ENCODE assay signal across 9 mouse cellular contexts in the genomic region with DNA sequence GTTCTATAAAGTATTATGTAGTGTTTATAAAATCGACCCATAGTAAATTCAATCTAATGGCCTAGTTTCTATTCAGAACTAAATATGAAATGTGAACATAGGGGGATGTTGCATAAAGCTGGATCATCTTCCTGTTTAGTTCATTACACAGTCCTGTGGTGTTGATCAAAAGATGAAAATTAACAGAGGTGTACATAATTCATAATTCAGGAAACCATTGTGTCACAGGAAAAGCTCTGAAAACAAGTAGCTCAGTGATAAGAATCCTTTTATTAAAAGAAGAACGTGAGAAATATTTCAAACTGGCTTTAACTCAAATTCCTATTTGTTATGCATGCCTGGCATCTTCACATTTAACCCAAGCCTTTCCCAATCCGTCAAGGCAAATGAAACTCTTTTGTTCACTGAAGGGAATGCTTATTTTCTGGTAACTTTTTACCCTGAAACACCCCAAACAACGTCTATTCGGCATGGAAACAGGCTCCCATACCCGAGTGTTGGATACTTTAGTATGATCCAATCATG.
DNase-seq lines count a peak whose midpoint lies in the region; ATAC-seq and TF ChIP-seq lines count a peak whose summit lies in the region.
"Had no signal": no experiment of that assay in that cellular context is flagged by ENCODE, and none has a peak within 500 bp of the region (broad histone marks: within the 10 kb centered on the region; RNA-seq: fewer than 3 reads in every experiment).

No protein-coding gene starts in this region.

- H3K27ac ChIP-seq in heart, embryonic 13.5 days (replicated peaks): peak overlapping the region; percentile 91
- H3K27ac ChIP-seq in lung, embryonic 15.5 days: peak overlapping the region; percentile 54

- DNase-seq in heart, adult 18-20 months: no peak
- DNase-seq in lung, adult 18-20 months: no peak
- DNase-seq in adrenal gland, adult 18-20 months (ENCODE audit: low spot score in 2 of 2): no peak
- no peak for DNase-seq in spleen, postnatal 10 days (ENCODE audit: low spot score in 2 of 2)
- DNase-seq: adrenal gland, postnatal 25 days had no signal

- peak overlapping the region; percentile 59 for H3K4me2 ChIP-seq in heart, embryonic 13.5 days
- peak overlapping the region; percentile 44 for H3K4me2 ChIP-seq in lung, embryonic 15.5 days
- H3K4me2 ChIP-seq in myocyte (ENCODE audit: low read depth): peak overlapping the region; percentile 70

- H3K4me3 ChIP-seq in heart, embryonic 13.5 days: peak overlapping the region; percentile 39
- no peak overlapping the region for H3K4me3 ChIP-seq in lung, embryonic 15.5 days
- peak overlapping the region; percentile 6 for H3K4me3 ChIP-seq in myocyte

- peak overlapping the region; percentile 76 for H3K9ac ChIP-seq in heart, embryonic 13.5 days
- no peak overlapping the region for H3K9ac ChIP-seq in lung, embryonic 15.5 days

- no peaks in the 10 kb centered on the region for H3K27me3 ChIP-seq in heart, embryonic 13.5 days (replicated peaks)
- no peaks in the 10 kb centered on the region for H3K27me3 ChIP-seq in lung, embryonic 15.5 days
- H3K27me3 ChIP-seq in myocyte (ENCODE audit: control insufficient read depth, insufficient read depth, insufficient read length): no peaks in the 10 kb centered on the region

- no peaks in the 10 kb centered on the region for H3K9me3 ChIP-seq in heart, embryonic 13.5 days
- H3K9me3 ChIP-seq in lung, embryonic 15.5 days: no peaks in the 10 kb centered on the region

- H3K36me3 ChIP-seq in heart, embryonic 13.5 days: no peaks in the 10 kb centered on the region
- H3K36me3 ChIP-seq in lung, embryonic 15.5 days: no peaks in the 10 kb centered on the region
- no peaks in the 10 kb centered on the region for H3K36me3 ChIP-seq in myocyte (ENCODE audit: control insufficient read depth, insufficient read depth)

- H3K4me1 ChIP-seq in heart, embryonic 13.5 days: peaks cover 61% of the 10 kb centered on the region
- peaks cover 11% of the 10 kb centered on the region for H3K4me1 ChIP-seq in lung, embryonic 15.5 days

- peaks cover 12% of the 10 kb centered on the region for H3K79me2 ChIP-seq in myocyte (ENCODE audit: control insufficient read depth, insufficient read depth)

- 33% methylated on average over 6 of the region's 6 CpGs for WGBS in heart, embryonic 13.5 days
- 35% methylated on average over 6 of the region's 6 CpGs for WGBS in lung, embryonic 15.5 days

- ATAC-seq in heart, embryonic 13.5 days (ENCODE audit: extremely low read depth, insufficient number of reproducible peaks, low FRiP score, low TSS enrichment): no peak
- ATAC-seq in lung, embryonic 15.5 days (ENCODE audit: borderline replicate concordance, extremely low read depth, low FRiP score, low TSS enrichment): no peak
- ATAC-seq in granulocyte monocyte progenitor cell, adult 5-6 weeks (replicated peaks; ENCODE audit: poor library complexity, severe bottlenecking): peak; percentile 48

- TF ChIP-seq POLR2A in myocyte (IDR thresholded peaks at IDR 0.05; ENCODE audit: insufficient read length, low read depth): no peak

- H3ac ChIP-seq in myocyte (ENCODE audit: control insufficient read depth, insufficient read length): no peak overlapping the region

TF ChIP-seq in myocyte, 11 proteins besides CTCF, POLR2A, EP300 and RAD21:
- TF ChIP-seq TCF12 (IDR thresholded peaks at IDR 0.05; ENCODE audit: insufficient read depth, poor library complexity, severe bottlenecking) (no peak), E2F4 (IDR thresholded peaks at IDR 0.05; ENCODE audit: insufficient read depth) (no peak), MYOG (IDR thresholded peaks at IDR 0.05; ENCODE audit: control insufficient read depth in 1 of 3, insufficient read depth in 1 of 3, insufficient read length in 2 of 3, low read depth in 2 of 3) (no peak), SRF (IDR thresholded peaks at IDR 0.05; ENCODE audit: control insufficient read depth, insufficient read length, low read depth) (no peak), CEBPB (IDR thresholded peaks at IDR 0.05; ENCODE audit: insufficient read depth, poor library complexity, severe bottlenecking) (no peak), REST (IDR thresholded peaks at IDR 0.05; ENCODE audit: insufficient read depth, insufficient read length) (no peak), MAX (IDR thresholded peaks at IDR 0.05; ENCODE audit: low read depth) (no peak), MYOD1 (IDR thresholded peaks at IDR 0.05; ENCODE audit: control insufficient read depth in 1 of 3, insufficient read length in 2 of 3, low read depth in 2 of 3) (no peak), POLR2AphosphoS2 (IDR thresholded peaks at IDR 0.05; ENCODE audit: insufficient read length, low read depth) (no peak), USF1 (IDR thresholded peaks at IDR 0.05; ENCODE audit: low read depth) (no peak), TCF3 (IDR thresholded peaks at IDR 0.05; ENCODE audit: insufficient read length, low read depth) (no peak)
